Mouse (Mus musculus) liver, adult 2 months (tissue): ENCODE data around the gene Olfr1055.

Experiments
- CTCF ChIP-seq: fragments of 200-500 bp; IDR thresholded peaks from 2 replicates; pipeline ENCODE4 v1.5.1; 2011; ENCODE audit warnings: low read depth, low read length, control low read depth
- POLR2A ChIP-seq: fragments of 200-500 bp; IDR thresholded peaks from 2 replicates; pipeline ENCODE4 v1.6.1; 2011; ENCODE audit warnings: low read length, control low read depth; ENCODE audit not compliant: insufficient read depth; ENCODE audit errors: extremely low read depth

- no peak for TF ChIP-seq CTCF
- TF ChIP-seq POLR2A = no peak
Observed at GRCm38 (mm10) chr2:86350184-86350583, at the start of gene Olfr1055.
